Mouse (Mus musculus): ENCODE results near the gene Ccdc78.
"Not testable (repeated sequence)": the region's sequence is repeated elsewhere in the genome, so short reads cannot be mapped to it uniquely, and the experiment has no call there.

The Ccdc78 gene

GRCm38 (mm10) chr17:25783086-25783485 is 3.3 kb upstream of the Ccdc78 start:
- no peak for DNase-seq (ENCODE audit: low read depth, low spot score)

GRCm38 (mm10) chr17:25783861-25784574 is 2.4 kb upstream of the Ccdc78 start:
- no peak for DNase-seq (ENCODE audit: low read depth, low spot score)

- peak; percentile 96 for DNase-seq (ENCODE audit: low read depth, low spot score)
Observed at GRCm38 (mm10) chr17:25785281-25785745, 1.1 kb upstream of the Ccdc78 start, which contains the start of gene Haghl. TSS of gene Haghl (minus strand) at chr17:25785673.

GRCm38 (mm10) chr17:25786781-25787504 is 563 bp downstream of the Ccdc78 start:
- no peak for DNase-seq (ENCODE audit: low read depth, low spot score)

- DNase-seq (ENCODE audit: low read depth, low spot score): no peak
Observed at GRCm38 (mm10) chr17:25791320-25791842, 5.0 kb downstream of the Ccdc78 start.

GRCm38 (mm10) chr17:25791843-25792527 is 5.6 kb downstream of the Ccdc78 start:
- DNase-seq (ENCODE audit: low read depth, low spot score): peak; percentile 60

- DNase-seq (ENCODE audit: low read depth, low spot score): peak; percentile 66
Observed at GRCm38 (mm10) chr17:25792615-25793014, 6.2 kb downstream of the Ccdc78 start, which contains the start of gene Fam173a. TSS of gene Fam173a (minus strand) at chr17:25792901.

- no peak for DNase-seq (ENCODE audit: low read depth, low spot score)
Observed at GRCm38 (mm10) chr17:25794197-25794596, 7.8 kb downstream of the Ccdc78 start.

GRCm38 (mm10) chr17:25794998-25795397 is 8.6 kb downstream of the Ccdc78 start:
- DNase-seq (ENCODE audit: low read depth, low spot score): no peak

- DNase-seq (ENCODE audit: low read depth, low spot score): no peak
Observed at GRCm38 (mm10) chr17:25795609-25796092, 9.3 kb downstream of the Ccdc78 start, which contains the start of gene AC134908.4. TSS of gene AC134908.4 (minus strand) at chr17:25795659.

- DNase-seq (ENCODE audit: low read depth, low spot score): peak; percentile 62
Observed at GRCm38 (mm10) chr17:25796211-25796771, 9.9 kb downstream of the Ccdc78 start.

- DNase-seq (ENCODE audit: low read depth, low spot score): peak; percentile 64
Observed at GRCm38 (mm10) chr17:25796951-25797369, 10.6 kb downstream of the Ccdc78 start, which contains the start of gene Metrn. TSS of gene Metrn (minus strand) at chr17:25797136.

GRCm38 (mm10) chr17:25801029-25801428 is 14.6 kb downstream of the Ccdc78 start:
- DNase-seq (ENCODE audit: low read depth, low spot score): no peak

- peak; percentile 48 for DNase-seq (ENCODE audit: low read depth, low spot score)
Observed at GRCm38 (mm10) chr17:25802825-25803517, 16.6 kb downstream of the Ccdc78 start.

- DNase-seq (ENCODE audit: low read depth, low spot score): no peak
Observed at GRCm38 (mm10) chr17:25806507-25806906, 20.1 kb downstream of the Ccdc78 start.

- DNase-seq (ENCODE audit: low read depth, low spot score): not testable (repeated sequence)
Observed at GRCm38 (mm10) chr17:25807452-25807851, 21.1 kb downstream of the Ccdc78 start.

- DNase-seq (ENCODE audit: low read depth, low spot score): no peak
Observed at GRCm38 (mm10) chr17:25808028-25808427, 21.6 kb downstream of the Ccdc78 start.

GRCm38 (mm10) chr17:25808789-25809605 is 22.6 kb downstream of the Ccdc78 start, which contains the start of gene Fbxl16:
TSS of gene Fbxl16 (plus strand) at chr17:25809085.
- no peak for DNase-seq (ENCODE audit: low read depth, low spot score)

- DNase-seq (ENCODE audit: low read depth, low spot score): no peak
Observed at GRCm38 (mm10) chr17:25809606-25810340, 23.4 kb downstream of the Ccdc78 start.

Measured in skeletal muscle tissue, adult 2 months (tissue).